Mouse (Mus musculus) erythroblast, embryonic 14.5 days (primary cell): ENCODE measurements around the gene Camk1d.

ENCODE experiments used
- GATA1 ChIP-seq: IDR thresholded peaks from 2 replicates; pipeline ENCODE4 v1.6.1; 2012; ENCODE audit warnings: low read length, inconsistent platforms, mixed read lengths
- TAL1 ChIP-seq: IDR thresholded peaks from 3 replicates; pipeline ENCODE4 v1.6.1; 2012; ENCODE audit warnings: low read length, inconsistent platforms, mixed read lengths

- TF ChIP-seq GATA1 (no peak), TAL1 (no peak)
Observed at GRCm38 (mm10) chr2:5631676-5632354, 82.5 kb downstream of the Camk1d start.
